Mouse (Mus musculus) embryonic facial prominence, embryonic 11.5 days (tissue): ENCODE measurements around the gene Opa1. TPM values are rescaled to one million over a fixed set of nuclear protein-coding genes. Genes with fewer than 3 reads are reported as not detected.

ENCODE experiments used
- ATAC-seq: fragments of 200-750 bp; cut with Nextera tagmentation; replicated peaks from 2 replicates; pipeline ENCODE4 v1.8.0; 2017; ENCODE audit warnings: low read depth; ENCODE audit not compliant: insufficient number of reproducible peaks, low FRiP score, low TSS enrichment
- DNase-seq: peaks from one replicate; pipeline ENCODE4 v3.0.0-alpha.2; 2015; ENCODE audit warnings: low spot score
- H3K27ac ChIP-seq: fragments of 300-500 bp; sonication (generic); replicated peaks from 2 replicates; pipeline ENCODE4 v1.5.1; 2014; ENCODE audit warnings: mild to moderate bottlenecking, low read depth, low read length, control low read depth
- H3K27me3 ChIP-seq: fragments of 300-500 bp; sonication (generic); 2 replicates; pipeline ENCODE4 v1.6.1; 2014; ENCODE audit warnings: mild to moderate bottlenecking, low read length, moderate library complexity, mixed read lengths; ENCODE audit not compliant: control insufficient read depth, insufficient read depth
- H3K36me3 ChIP-seq: fragments of 300-500 bp; sonication (generic); replicated peaks from 2 replicates; pipeline ENCODE4 v1.6.1; 2014; ENCODE audit warnings: low read depth, mild to moderate bottlenecking, low read length, moderate library complexity, mixed read lengths; ENCODE audit not compliant: control insufficient read depth, insufficient read depth
- H3K4me1 ChIP-seq: fragments of 300-500 bp; sonication (generic); 2 replicates; pipeline ENCODE4 v1.6.1; 2014; ENCODE audit warnings: low read length, mixed read lengths; ENCODE audit not compliant: control insufficient read depth, insufficient read depth
- H3K4me2 ChIP-seq: fragments of 300-500 bp; sonication (generic); 2 replicates; pipeline ENCODE4 v1.6.1; 2014; ENCODE audit warnings: low read depth, mild to moderate bottlenecking, control low read depth, low read length, moderate library complexity
- H3K4me3 ChIP-seq: fragments of 300-500 bp; sonication (generic); 2 replicates; pipeline ENCODE4 v1.5.1; 2014; ENCODE audit warnings: low read depth, low read length, control low read depth
- H3K9ac ChIP-seq: fragments of 300-500 bp; sonication (generic); replicated peaks from 2 replicates; pipeline ENCODE4 v1.6.1; 2014; ENCODE audit warnings: mild to moderate bottlenecking, control low read depth, low read length
- H3K9me3 ChIP-seq: fragments of 300-500 bp; sonication (generic); replicated peaks from 2 replicates; pipeline ENCODE4 v1.6.1; 2016; ENCODE audit warnings: mild to moderate bottlenecking, low read length, inconsistent platforms, mixed read lengths; ENCODE audit not compliant: control insufficient read depth
- WGBS: fragments of 180-500 bp; shearing (Covaris S2); extraction: QIAGEN DNeasy Blood & Tissue Kit; methylation state at CpG from one replicate; pipeline ENCODE4 v1.1.7; 2014; 5-methylcytosine and 5-hydroxymethylcytosine counted together
- polyA plus RNA-seq: library from polyadenylated mRNA; unstranded; fragments of >200 nt; fragmentation: Nextera tagmentation; extraction: Ambion mirVana; gene quantifications from 2 replicates; pipeline ENCODE4 v1.2.1, GENCODE M21; 2014

The Opa1 gene
- 49.0 and 52.0 TPM in 2 replicates for polyA plus RNA-seq

GRCm38 (mm10) chr16:29579167-29579786, at the start of gene Opa1:
Opa1 (plus strand) TSS chr16:29579334.
- ATAC-seq (peak; percentile 93), DNase-seq (peak; percentile 99)
- Histone ChIP-seq H3K27ac (no peak within 1 kb of the TSS; the same call in 1 of the 2 replicates), H3K4me2 (peak within 1 kb of the TSS; percentile 84), H3K27me3 (no peaks in the 10 kb centered on the region), H3K9me3 (no peaks in the 10 kb centered on the region), H3K9ac (peak within 1 kb of the TSS; percentile 90), H3K36me3 (no peaks in the 10 kb centered on the region), H3K4me3 (peak within 1 kb of the TSS; percentile 94), H3K4me1 (no peaks in the 10 kb centered on the region)
- WGBS = under 1% methylated on average over 39 of the region's 39 CpGs

- ATAC-seq = no peak
- H3K36me3 ChIP-seq = no peaks in the 10 kb centered on the region
- 75% methylated on average over 6 of the region's 6 CpGs for WGBS
Observed at GRCm38 (mm10) chr16:29533641-29534040, 45.5 kb upstream of the Opa1 start.

GRCm38 (mm10) chr16:29535866-29536265, 43.3 kb upstream of the Opa1 start:
- H3K9ac ChIP-seq = no peak overlapping the region
- no peak overlapping the region for H3K4me2 ChIP-seq
- H3K36me3 ChIP-seq = no peaks in the 10 kb centered on the region
- DNase-seq (no peak), ATAC-seq (no peak)
- H3K9me3 ChIP-seq = no peaks in the 10 kb centered on the region
- no peak overlapping the region for H3K27ac ChIP-seq
- H3K4me1 ChIP-seq = no peaks in the 10 kb centered on the region
- no peak overlapping the region for H3K4me3 ChIP-seq
- 87% methylated on average over 4 of the region's 4 CpGs for WGBS
- H3K27me3 ChIP-seq = no peaks in the 10 kb centered on the region

More at GRCm38 (mm10) chr16:29533641-29534040, 45.5 kb upstream of the Opa1 start:
- no peaks in the 10 kb centered on the region for H3K4me1 ChIP-seq
- H3K9ac ChIP-seq = no peak overlapping the region
- H3K9me3 ChIP-seq = no peaks in the 10 kb centered on the region
- no peak overlapping the region for H3K4me2 ChIP-seq
- no peaks in the 10 kb centered on the region for H3K27me3 ChIP-seq
- no peak for DNase-seq
- no peak overlapping the region for H3K27ac ChIP-seq
- H3K4me3 ChIP-seq = no peak overlapping the region

- Histone ChIP-seq H3K36me3 (no peaks in the 10 kb centered on the region), H3K4me2 (no peak overlapping the region), H3K4me3 (no peak overlapping the region), H3K4me1 (no peaks in the 10 kb centered on the region), H3K9me3 (no peaks in the 10 kb centered on the region), H3K27me3 (no peaks in the 10 kb centered on the region), H3K9ac (no peak overlapping the region), H3K27ac (no peak overlapping the region)
- no peak for DNase-seq
- WGBS = 82% methylated on average over 15 of the region's 15 CpGs
- ATAC-seq = no peak
Observed at GRCm38 (mm10) chr16:29536411-29537204, 42.5 kb upstream of the Opa1 start.

GRCm38 (mm10) chr16:29539906-29540305, 39.2 kb upstream of the Opa1 start:
- Histone ChIP-seq H3K9me3 (no peaks in the 10 kb centered on the region), H3K36me3 (no peaks in the 10 kb centered on the region), H3K9ac (no peak overlapping the region), H3K4me2 (no peak overlapping the region), H3K27ac (no peak overlapping the region), H3K4me1 (no peaks in the 10 kb centered on the region), H3K27me3 (no peaks in the 10 kb centered on the region), H3K4me3 (no peak overlapping the region)
- no peak for ATAC-seq
- DNase-seq = no peak

- ATAC-seq (no peak), DNase-seq (no peak)
- Histone ChIP-seq H3K27ac (no peak overlapping the region), H3K9ac (no peak overlapping the region), H3K9me3 (no peaks in the 10 kb centered on the region), H3K36me3 (no peaks in the 10 kb centered on the region), H3K4me1 (no peaks in the 10 kb centered on the region), H3K4me3 (no peak overlapping the region), H3K27me3 (no peaks in the 10 kb centered on the region), H3K4me2 (no peak overlapping the region)
- WGBS = 77% methylated on average over 11 of the region's 11 CpGs
Observed at GRCm38 (mm10) chr16:29541261-29541683, 37.9 kb upstream of the Opa1 start.

- H3K4me1 ChIP-seq = no peaks in the 10 kb centered on the region
- H3K27ac ChIP-seq = no peak within 1 kb of the TSS
- DNase-seq (no peak), ATAC-seq (no peak)
- H3K9ac ChIP-seq = no peak within 1 kb of the TSS
- no peaks in the 10 kb centered on the region for H3K36me3 ChIP-seq
- WGBS = 80% methylated on average over 11 of the region's 11 CpGs
- no peak within 1 kb of the TSS for H3K4me3 ChIP-seq
- H3K27me3 ChIP-seq = no peaks in the 10 kb centered on the region
- H3K9me3 ChIP-seq = no peaks in the 10 kb centered on the region
- H3K4me2 ChIP-seq = no peak within 1 kb of the TSS
Observed at GRCm38 (mm10) chr16:29544829-29545228, 34.3 kb upstream of the Opa1 start, which contains the start of gene Atp13a4. Atp13a4 (minus strand) TSS chr16:29544864.

GRCm38 (mm10) chr16:29559667-29560066, 19.5 kb upstream of the Opa1 start:
- H3K9me3 ChIP-seq = no peaks in the 10 kb centered on the region
- no peak overlapping the region for H3K27ac ChIP-seq
- no peak overlapping the region for H3K9ac ChIP-seq
- no peak overlapping the region for H3K4me2 ChIP-seq
- H3K27me3 ChIP-seq = no peaks in the 10 kb centered on the region
- H3K4me1 ChIP-seq = no peaks in the 10 kb centered on the region
- no peaks in the 10 kb centered on the region for H3K36me3 ChIP-seq
- no peak overlapping the region for H3K4me3 ChIP-seq
- no peak for ATAC-seq
- no peak for DNase-seq
- 82% methylated on average over 5 of the region's 5 CpGs for WGBS
